Comparison of ENCODE assay signal across 10 mouse cellular contexts in the genomic region with DNA sequence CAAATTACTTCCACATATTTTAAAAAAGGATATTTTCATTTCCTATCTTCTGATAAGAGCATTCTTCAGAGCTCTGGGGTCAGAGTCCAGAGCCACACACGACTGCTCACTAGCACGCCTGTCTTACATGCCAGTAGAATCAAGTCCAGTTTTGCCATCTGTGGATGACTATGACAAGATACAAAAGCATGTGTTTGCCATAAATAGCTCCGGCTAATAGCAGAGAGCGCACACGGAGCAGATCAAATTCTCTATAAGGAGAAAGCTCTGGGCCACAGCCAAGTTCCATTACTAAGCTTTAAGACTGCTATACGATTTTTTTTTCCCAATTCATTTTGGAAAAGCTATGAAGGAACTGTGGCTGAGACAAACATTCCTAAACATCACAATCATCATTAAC. TPM values are rescaled to one million over a fixed set of nuclear protein-coding genes. Genes with fewer than 3 reads are reported as not detected.
DNase-seq lines count a peak whose midpoint lies in the region; ATAC-seq and TF ChIP-seq lines count a peak whose summit lies in the region.
"Had no signal": no experiment of that assay in that cellular context is flagged by ENCODE, and none has a peak within 500 bp of the region (broad histone marks: within the 10 kb centered on the region; RNA-seq: fewer than 3 reads in every experiment).

No protein-coding gene starts in this region.

- H3K27ac ChIP-seq in hindbrain, embryonic 15.5 days (replicated peaks), result no peak overlapping the region
- H3K27ac ChIP-seq in hindbrain, embryonic 10.5 days, result no peak overlapping the region
- no peak overlapping the region for H3K27ac ChIP-seq in hindbrain, embryonic 16.5 days (ENCODE audit: low read depth, low read length)
- H3K27ac ChIP-seq: limb, embryonic 13.5 days had no signal

- no peak for TF ChIP-seq CTCF in C2C12 (IDR thresholded peaks at IDR 0.05; ENCODE audit: control insufficient read depth, insufficient read depth, insufficient read length)

- H3ac ChIP-seq in C2C12 (ENCODE audit: control insufficient read depth, insufficient read length, low read depth), result no peak overlapping the region

- H3K79me3 ChIP-seq in C2C12 (ENCODE audit: low read depth), result peaks cover 36% of the 10 kb centered on the region

- peaks cover 56% of the 10 kb centered on the region for H3K79me2 ChIP-seq in C2C12 (ENCODE audit: control insufficient read depth, insufficient read depth)

- peak overlapping the region; percentile 5; the same call in 1 of the 2 replicates for H3K4me3 ChIP-seq in hindbrain, embryonic 15.5 days
- no peak overlapping the region for H3K4me3 ChIP-seq in hindbrain, embryonic 10.5 days
- no peak overlapping the region for H3K4me3 ChIP-seq in C2C12 (ENCODE audit: insufficient read depth, poor library complexity, severe bottlenecking)
- H3K4me3 ChIP-seq in hindbrain, embryonic 16.5 days (ENCODE audit: low read length), result no peak overlapping the region
- H3K4me3 ChIP-seq: limb, embryonic 13.5 days had no signal

- no peaks in the 10 kb centered on the region for H3K9me3 ChIP-seq in hindbrain, embryonic 15.5 days
- no peaks in the 10 kb centered on the region for H3K9me3 ChIP-seq in hindbrain, embryonic 10.5 days
- no peaks in the 10 kb centered on the region for H3K9me3 ChIP-seq in hindbrain, embryonic 16.5 days (ENCODE audit: control insufficient read depth, low read length)
- H3K9me3 ChIP-seq: G1E; limb, embryonic 13.5 days had no signal

- peaks cover 17% of the 10 kb centered on the region for H3K36me3 ChIP-seq in hindbrain, embryonic 15.5 days
- H3K36me3 ChIP-seq in hindbrain, embryonic 10.5 days, result peaks cover 57% of the 10 kb centered on the region
- peaks cover 50% of the 10 kb centered on the region for H3K36me3 ChIP-seq in C2C12 (ENCODE audit: control insufficient read depth, insufficient read depth)
- H3K36me3 ChIP-seq in hindbrain, embryonic 16.5 days (ENCODE audit: control insufficient read depth, insufficient read depth, low read length), result peaks cover 5% of the 10 kb centered on the region; the same call in 1 of the 2 replicates

- peaks cover 15% of the 10 kb centered on the region for H3K4me1 ChIP-seq in hindbrain, embryonic 15.5 days (replicated peaks)
- peaks cover 16% of the 10 kb centered on the region for H3K4me1 ChIP-seq in hindbrain, embryonic 10.5 days (replicated peaks)
- peaks cover 12% of the 10 kb centered on the region for H3K4me1 ChIP-seq in hindbrain, embryonic 16.5 days (ENCODE audit: control insufficient read depth, insufficient read depth, low read depth, low read length)

- no peak overlapping the region for H3K9ac ChIP-seq in hindbrain, embryonic 15.5 days
- H3K9ac ChIP-seq in hindbrain, embryonic 16.5 days (ENCODE audit: low read depth, low read length), result no peak overlapping the region
- H3K9ac ChIP-seq: limb, embryonic 13.5 days had no signal

- WGBS in hindbrain, embryonic 15.5 days, result 52% methylated on average over 6 of the region's 6 CpGs
- 93% methylated on average over 6 of the region's 6 CpGs for WGBS in hindbrain, embryonic 10.5 days
- 52% methylated on average over 6 of the region's 6 CpGs for WGBS in hindbrain, embryonic 16.5 days

- ATAC-seq in hindbrain, embryonic 15.5 days (ENCODE audit: low FRiP score, low read depth), result no peak
- ATAC-seq in hindbrain, embryonic 16.5 days, result no peak
- ATAC-seq in erythroblast, adult 5-6 weeks (replicated peaks; ENCODE audit: low FRiP score, poor library complexity, severe bottlenecking), result no peak

- DNase-seq in hindbrain, embryonic 10.5 days (ENCODE audit: low spot score), result no peak
- DNase-seq in cerebellum, adult 11-12 months, result peak; percentile 52
- DNase-seq in adrenal gland, postnatal 25 days, result no peak
- no peak for DNase-seq in thymus, adult 18-20 months

- peak overlapping the region; percentile 13; the same call in 1 of the 2 replicates for H3K4me2 ChIP-seq in hindbrain, embryonic 15.5 days
- 0 out of 2 replicates have a peak overlapping the region, but pooled peaks have one; percentile 2 for H3K4me2 ChIP-seq in hindbrain, embryonic 16.5 days (ENCODE audit: low read length)
- H3K4me2 ChIP-seq: limb, embryonic 13.5 days had no signal

- no peaks in the 10 kb centered on the region for H3K27me3 ChIP-seq in hindbrain, embryonic 15.5 days
- H3K27me3 ChIP-seq in hindbrain, embryonic 10.5 days (ENCODE audit: insufficient read depth, poor library complexity, severe bottlenecking), result no peaks in the 10 kb centered on the region
- H3K27me3 ChIP-seq in C2C12 (ENCODE audit: control insufficient read depth, insufficient read depth, insufficient read length), result no peaks in the 10 kb centered on the region
- no peaks in the 10 kb centered on the region for H3K27me3 ChIP-seq in hindbrain, embryonic 16.5 days (replicated peaks; ENCODE audit: control insufficient read depth, insufficient read depth, low read length)
- H3K27me3 ChIP-seq: limb, embryonic 13.5 days had no signal

TF ChIP-seq in C2C12, 6 proteins besides CTCF, POLR2A, EP300 and RAD21:
- TF ChIP-seq USF1 (IDR thresholded peaks at IDR 0.05; ENCODE audit: low read depth) (no peak), MYOD1 (IDR thresholded peaks at IDR 0.05; ENCODE audit: control insufficient read depth, insufficient read length, low read depth) (peak; percentile 29), CEBPB (IDR thresholded peaks at IDR 0.05; ENCODE audit: low read depth) (no peak), MYOG (IDR thresholded peaks at IDR 0.05; ENCODE audit: control insufficient read depth, extremely low read depth, insufficient read length) (no peak), MAX (IDR thresholded peaks at IDR 0.05) (peak; percentile 86), FOSL1 (IDR thresholded peaks at IDR 0.05; ENCODE audit: insufficient read depth, low read length, poor library complexity, severe bottlenecking) (no peak)

RNA-seq across cellular contexts. Expression of a gene that starts 3.1 kb away (rescaled TPM):
- 298 and 300 TPM in 2 replicates for polyA plus RNA-seq in hindbrain, embryonic 15.5 days (2015; fragmentation: Nextera tagmentation; extraction: Ambion mirVana)
- 182 and 204 TPM in 2 replicates for polyA plus RNA-seq in hindbrain, embryonic 10.5 days (2016; fragmentation: Nextera tagmentation; extraction: Ambion mirVana)
- polyA plus RNA-seq in C2C12 (2012; fragmentation: generic; extraction: Trizol), result 56.5 TPM
- polyA plus RNA-seq in hindbrain, embryonic 16.5 days (2015; fragmentation: Nextera tagmentation; extraction: Ambion mirVana), result 317 and 323 TPM in 2 replicates
- 114 and 143 TPM in 2 replicates for total RNA-seq in adrenal gland, postnatal 25 days (2021)
- total RNA-seq in erythroblast, adult 5-6 weeks (2015; ENCODE audit: low replicate concordance), result 9.2 and 12.9 TPM in 2 replicates
- 8.2 and 8.5 TPM in 2 replicates for total RNA-seq in erythroblast, adult 5-6 weeks (2017; ENCODE audit: low replicate concordance)
